Mouse (Mus musculus): ENCODE measurements around the gene Pdcd2. TPM values are rescaled to one million over a fixed set of nuclear protein-coding genes. Genes with fewer than 3 reads are reported as not detected.

The Pdcd2 gene
- 21.1 TPM for polyA plus RNA-seq (2017; shearing (Covaris generic))

GRCm38 (mm10) chr17:15526986-15527810, at the start of gene Pdcd2:
Gene Pdcd2 (minus strand): TSS chr17:15527301.

GRCm38 (mm10) chr17:15564014-15564927, 37.2 kb upstream of the Pdcd2 start, which contains the start of gene Prdm9:
Gene Prdm9 (minus strand): TSS chr17:15564354.

GRCm38 (mm10) chr17:15499656-15500394, 27.3 kb downstream of the Pdcd2 start, which contains the start of the genes Psmb1 and Tbp:
Gene Psmb1 (minus strand): TSS chr17:15499751.
Gene Tbp (plus strand): TSS chr17:15499888.

Other genes starting within 250 kb of the Pdcd2 start
- gene Dll1, start 150.4 kb downstream of the Pdcd2 start, polyA plus RNA-seq (2017; shearing (Covaris generic)) = 0.88 TPM
- gene Fam120b, start 131.1 kb downstream of the Pdcd2 start, polyA plus RNA-seq (2017; shearing (Covaris generic)) = 60.5 TPM
- gene Psmb1, start 27.6 kb downstream of the Pdcd2 start, polyA plus RNA-seq (2017; shearing (Covaris generic)) = 304 TPM
- 52.6 TPM for gene Tbp, start 27.4 kb downstream of the Pdcd2 start, polyA plus RNA-seq (2017; shearing (Covaris generic))
- gene Prdm9, start 37.1 kb upstream of the Pdcd2 start, polyA plus RNA-seq (2017; shearing (Covaris generic)) = 8.2 TPM
- gene Chd1, start 177.7 kb upstream of the Pdcd2 start, polyA plus RNA-seq (2017; shearing (Covaris generic)) = 10.9 TPM

Data from activated CD4-positive, CD25-positive, alpha-beta regulatory T cell, adult 9 weeks (primary cell).